Mouse (Mus musculus): Measurements from ENCODE around the gene Mgat4e.
"Not testable (repeated sequence)": the region's sequence is repeated elsewhere in the genome, so short reads cannot be mapped to it uniquely, and the experiment has no call there.

The Mgat4e gene

DNA sequence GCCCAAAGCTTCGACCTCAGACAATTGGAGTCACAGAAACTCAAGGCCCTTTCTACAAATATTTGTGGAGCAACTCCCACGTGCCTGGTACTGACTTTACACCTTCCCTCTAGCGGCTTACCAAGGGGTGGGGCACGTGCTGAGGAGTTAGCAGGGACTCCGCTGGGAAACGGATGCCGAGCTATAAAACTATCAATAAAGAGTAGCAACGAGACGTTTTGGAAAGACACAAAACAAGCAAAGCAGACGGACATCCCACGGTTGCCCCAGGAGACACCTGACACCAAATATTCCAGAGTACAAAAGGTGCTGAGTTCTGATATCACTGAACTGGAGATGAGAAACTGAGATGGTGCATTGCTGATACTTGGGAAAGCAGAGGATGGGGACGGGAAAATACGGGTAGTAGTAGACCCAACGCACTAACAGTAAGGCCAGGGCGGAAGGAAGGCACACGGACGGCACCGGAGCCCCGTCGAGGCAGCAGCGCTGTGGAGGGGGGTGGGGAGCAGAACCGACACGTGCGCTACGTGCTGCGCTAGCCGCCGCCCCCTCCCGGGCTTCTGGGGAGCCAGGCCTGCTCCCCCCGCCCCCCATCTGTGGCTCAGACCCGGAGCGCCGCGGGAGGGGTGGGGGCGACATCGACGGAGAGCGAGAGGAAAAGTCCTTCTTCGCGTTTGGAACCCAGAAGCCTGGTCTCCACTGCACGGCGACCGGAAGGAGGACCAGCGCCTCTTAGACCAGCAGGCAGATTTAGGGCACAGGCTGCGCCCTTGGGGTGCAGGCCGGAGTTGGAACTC lies 6.6 kb upstream of the Mgat4e start:
- peak in 1 of 2 experiments; percentile 34 for DNase-seq (ENCODE audit: low spot score in 2 of 2)

DNA sequence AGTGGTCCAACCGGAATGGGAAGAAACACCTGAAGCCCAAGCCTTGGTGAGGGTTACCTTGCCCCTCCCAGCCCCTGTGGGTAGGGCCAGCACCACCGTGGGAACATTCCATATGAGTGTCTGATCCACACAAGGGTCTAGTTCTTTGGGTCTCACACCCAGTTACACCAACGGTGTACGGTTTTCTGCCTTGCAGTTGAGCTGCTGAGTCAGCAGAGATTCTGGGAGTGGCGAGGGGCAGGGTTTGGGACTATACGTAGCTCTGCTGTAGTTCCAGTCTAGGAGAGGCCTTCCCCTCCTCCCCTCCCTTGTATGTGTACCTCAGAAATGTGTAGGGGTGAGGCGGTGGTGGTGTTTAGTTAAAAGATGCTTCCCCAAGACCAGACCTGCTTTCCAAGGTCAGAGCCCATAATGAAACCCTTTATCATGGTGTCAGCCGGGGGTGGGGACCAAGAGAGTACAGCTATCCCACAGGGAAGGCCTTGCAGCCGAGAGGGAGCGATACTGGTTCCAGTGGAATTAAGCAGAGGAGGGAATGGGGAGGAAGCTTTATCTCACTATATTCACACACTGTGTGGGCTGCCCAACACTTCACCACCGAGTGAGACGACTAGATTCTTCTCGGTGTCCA lies 5.9 kb upstream of the Mgat4e start:
- peak; percentile 54 to 71 for DNase-seq (ENCODE audit: low spot score in 2 of 2)

DNA sequence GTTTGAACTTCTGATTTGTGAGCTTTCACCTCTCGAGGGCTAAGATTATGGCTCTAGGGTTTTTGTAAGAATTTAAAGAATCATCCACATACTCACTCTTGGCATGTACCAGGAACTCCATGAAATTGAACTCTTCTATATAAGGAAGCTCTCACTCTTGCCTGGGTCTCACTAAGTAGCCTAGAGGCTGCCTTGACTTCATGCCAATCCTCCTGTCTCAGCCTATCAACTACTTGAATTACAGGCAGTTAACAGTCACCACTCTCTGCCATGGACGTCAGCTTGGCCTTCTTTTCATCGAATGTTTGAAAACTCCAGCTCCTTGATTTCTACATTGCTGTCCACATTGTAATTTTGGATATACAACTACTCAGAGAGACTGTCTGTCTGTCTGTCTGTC lies 2.9 kb upstream of the Mgat4e start:
- no peak for DNase-seq (ENCODE audit: low spot score in 2 of 2)

- no peak for DNase-seq (ENCODE audit: low spot score in 2 of 2)
These were observed 2.4 kb upstream of the Mgat4e start for GRCm38 (mm10) chr1:134551869-134552268.

DNA sequence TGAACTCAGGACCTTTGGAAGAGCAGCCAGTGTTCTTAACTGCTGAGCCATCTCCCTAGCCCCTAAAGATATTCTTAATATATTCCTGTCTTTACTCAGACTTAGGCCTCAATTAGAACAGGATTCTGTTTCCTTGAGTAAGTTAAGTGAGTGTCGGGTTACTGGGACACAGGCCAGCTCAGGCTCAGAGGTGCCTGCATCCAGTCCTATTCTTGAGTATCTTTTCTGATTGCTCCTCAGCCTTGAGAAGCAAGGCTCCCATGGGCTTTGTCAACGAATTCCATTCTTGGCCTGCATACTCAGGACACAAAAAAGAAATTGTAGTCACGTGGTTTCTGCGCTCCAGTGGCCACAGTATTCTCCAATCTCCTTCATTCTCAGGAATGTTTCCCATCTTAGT lies 1.3 kb downstream of the Mgat4e start:
- DNase-seq (ENCODE audit: low spot score in 2 of 2), result no peak

DNA sequence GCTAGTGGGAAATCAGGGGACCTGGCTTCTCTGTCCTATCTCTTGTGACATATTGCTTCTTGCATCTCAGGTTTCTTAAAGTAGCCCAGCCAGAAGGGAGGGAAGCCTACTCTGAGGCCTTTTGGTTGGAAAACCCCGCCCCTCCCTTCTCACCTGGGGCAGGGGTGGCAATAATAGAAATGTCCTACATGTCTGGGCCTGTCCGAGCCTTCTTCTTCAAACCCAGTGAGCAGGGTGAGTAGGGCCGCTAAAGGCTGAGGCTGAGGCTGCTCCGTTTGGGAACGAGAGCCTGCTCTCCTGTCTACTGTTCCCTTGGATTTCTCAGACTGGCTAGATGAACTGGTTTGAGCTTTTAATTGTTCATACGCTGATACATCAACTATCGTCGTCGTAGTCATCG lies 8.9 kb downstream of the Mgat4e start:
- DNase-seq (ENCODE audit: low spot score in 2 of 2), result peak in 1 of 2 experiments; percentile 45

- no peak for DNase-seq (ENCODE audit: low spot score in 2 of 2)
These were observed 14.0 kb downstream of the Mgat4e start for GRCm38 (mm10) chr1:134535513-134535912.

DNA sequence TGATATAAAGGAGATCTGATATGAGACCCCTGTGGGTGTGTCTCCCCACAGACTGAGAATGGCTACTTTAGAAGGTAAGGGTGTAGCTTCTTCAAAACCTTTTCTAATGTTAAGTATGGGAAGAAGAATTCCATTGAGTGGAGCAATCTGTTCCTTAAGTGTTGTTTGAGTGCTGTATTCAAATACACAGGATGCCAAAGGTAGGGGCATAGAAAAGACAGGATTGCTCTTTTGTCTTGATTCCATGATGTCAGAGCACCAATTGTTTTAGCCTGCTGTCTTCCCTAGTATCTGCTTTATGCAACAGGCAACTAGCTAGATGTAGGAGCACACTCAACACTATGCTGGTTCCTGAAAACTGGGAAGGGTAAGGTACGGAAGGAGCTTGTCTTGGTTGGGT lies 14.4 kb downstream of the Mgat4e start:
- DNase-seq (ENCODE audit: low spot score in 2 of 2), result no peak

GRCm38 (mm10) chr1:134533710-134534109 lies 15.8 kb downstream of the Mgat4e start:
- not testable (repeated sequence) for DNase-seq (ENCODE audit: low spot score in 2 of 2)

DNA sequence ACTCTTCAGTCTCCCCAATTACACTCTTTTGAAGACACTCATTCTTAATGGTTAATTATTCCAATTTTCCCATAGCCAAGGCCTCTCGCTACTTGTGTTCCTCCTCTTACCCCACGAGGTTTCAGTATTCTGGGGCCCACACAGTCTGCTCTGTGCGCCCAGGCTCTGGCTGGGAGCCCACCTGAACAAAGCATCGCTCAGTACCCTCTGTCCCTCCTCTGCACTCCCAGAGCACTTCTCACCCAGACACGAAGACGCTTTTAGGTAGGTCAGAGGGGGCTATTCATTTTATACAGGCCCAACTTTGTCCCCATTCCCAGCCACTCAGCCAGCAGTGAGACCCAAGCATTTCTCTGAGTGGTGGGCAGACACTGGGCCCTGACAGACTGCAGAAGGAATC lies 18.9 kb downstream of the Mgat4e start:
- DNase-seq (ENCODE audit: low spot score in 2 of 2), result no peak

DNA sequence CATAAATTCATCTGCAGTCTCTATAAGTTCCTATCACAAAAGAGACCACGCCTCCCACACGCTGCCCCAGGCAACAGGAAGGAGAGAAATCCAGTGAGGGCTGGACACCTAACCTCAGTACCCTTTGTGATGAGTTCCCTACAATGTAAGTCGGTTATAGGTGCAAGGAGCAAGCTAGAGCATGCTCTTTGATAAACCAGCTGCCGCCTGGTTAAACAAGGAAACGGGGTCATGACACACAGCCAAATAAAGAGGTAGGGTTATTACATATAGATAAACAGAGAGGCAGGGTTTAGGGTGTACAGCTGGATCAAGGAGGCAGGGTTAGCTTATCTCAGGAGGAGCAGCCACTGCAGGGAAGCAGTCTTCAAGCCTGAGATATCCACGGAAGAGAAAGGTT lies 22.7 kb downstream of the Mgat4e start:
- DNase-seq (ENCODE audit: low spot score in 2 of 2), result peak; percentile 37 to 72

- DNase-seq (ENCODE audit: low spot score in 2 of 2), result no peak
These were observed 24.5 kb downstream of the Mgat4e start for GRCm38 (mm10) chr1:134525015-134525414.

- no peak for DNase-seq (ENCODE audit: low spot score in 2 of 2)
These were observed 25.1 kb downstream of the Mgat4e start for GRCm38 (mm10) chr1:134524424-134524823.

DNA sequence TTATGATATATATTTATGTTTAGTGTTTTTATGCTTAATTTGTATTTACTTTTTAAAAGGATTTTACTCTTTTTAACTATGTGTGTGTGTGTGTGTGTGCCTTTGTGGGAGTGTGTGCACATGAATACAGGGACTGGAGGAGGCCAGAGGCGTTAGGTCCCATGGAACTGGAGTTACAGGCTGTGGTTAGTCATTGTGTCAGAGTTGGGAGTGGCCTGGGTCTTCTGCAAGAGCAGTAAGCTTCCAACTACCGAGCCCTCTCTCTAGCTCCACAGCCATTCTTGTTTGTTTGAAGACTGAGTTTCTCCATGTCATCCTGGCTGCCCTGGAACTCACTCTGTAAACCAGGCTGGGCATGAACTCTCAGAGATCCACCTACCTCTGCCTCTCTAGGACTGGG lies 27.2 kb downstream of the Mgat4e start:
- peak in 1 of 2 experiments; percentile 21 for DNase-seq (ENCODE audit: low spot score in 2 of 2)

GRCm38 (mm10) chr1:134521163-134521562 lies 28.3 kb downstream of the Mgat4e start:
- no peak for DNase-seq (ENCODE audit: low spot score in 2 of 2)

DNA sequence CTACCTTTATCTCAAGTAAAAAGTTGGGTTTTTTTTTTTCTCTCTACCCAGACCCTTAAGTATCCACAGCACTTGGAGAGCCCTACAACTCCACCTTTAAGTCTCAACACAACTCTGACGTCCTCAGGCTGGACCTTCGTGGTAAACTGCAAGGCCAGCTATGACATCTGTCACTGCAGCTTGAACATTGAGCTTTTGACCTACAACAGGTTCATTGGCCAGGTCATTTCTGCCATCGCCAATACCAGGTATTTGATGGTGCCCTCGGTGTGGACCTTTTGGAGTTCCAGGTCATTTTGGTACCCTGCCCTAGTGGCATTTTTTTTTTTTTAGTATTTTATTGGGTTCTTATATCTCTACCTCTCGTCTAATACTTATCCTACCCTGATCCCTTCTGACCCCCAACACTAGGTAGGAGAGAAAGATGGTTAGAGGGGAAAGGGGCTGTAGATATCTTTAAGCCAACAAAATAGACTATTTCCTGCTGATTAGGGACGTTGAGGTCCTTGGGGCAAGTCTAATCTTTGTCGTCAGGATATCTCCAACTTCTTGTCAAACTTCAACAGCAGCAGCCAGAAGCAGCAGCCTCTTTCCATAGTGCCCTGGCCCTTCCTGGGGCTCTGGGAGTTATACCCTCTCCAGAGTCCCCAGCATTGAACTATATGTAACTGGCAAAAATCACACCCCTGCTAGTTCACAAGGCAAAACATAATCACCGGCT lies 29.3 kb downstream of the Mgat4e start:
- no peak for DNase-seq (ENCODE audit: low spot score in 2 of 2)

DNA sequence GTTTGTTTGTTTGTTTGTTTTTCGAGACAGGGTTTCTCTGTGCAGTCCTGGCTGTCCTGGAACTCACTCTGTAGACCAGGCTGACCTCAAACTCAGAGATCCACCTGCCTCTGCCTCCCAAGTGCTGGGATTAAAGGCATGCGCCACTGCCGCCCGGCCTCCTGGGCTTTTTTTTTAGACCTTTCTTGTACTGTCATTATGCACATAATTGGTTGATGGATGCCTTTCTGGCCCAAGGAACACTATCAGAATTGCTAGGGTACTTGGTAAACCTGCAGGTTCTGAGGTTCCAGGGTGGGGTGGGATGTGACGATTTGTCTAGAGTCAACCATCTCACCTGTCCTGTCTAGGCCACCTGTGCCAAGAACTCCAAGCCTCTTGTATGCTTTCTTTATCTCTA lies 30.3 kb downstream of the Mgat4e start:
- DNase-seq (ENCODE audit: low spot score in 2 of 2), result not testable (repeated sequence)

GRCm38 (mm10) chr1:134518677-134519076 lies 30.8 kb downstream of the Mgat4e start:
- DNase-seq (ENCODE audit: low spot score in 2 of 2), result peak; percentile 70 to 88

GRCm38 (mm10) chr1:134517841-134518240 lies 31.6 kb downstream of the Mgat4e start:
- not testable (repeated sequence) for DNase-seq (ENCODE audit: low spot score in 2 of 2)

DNA sequence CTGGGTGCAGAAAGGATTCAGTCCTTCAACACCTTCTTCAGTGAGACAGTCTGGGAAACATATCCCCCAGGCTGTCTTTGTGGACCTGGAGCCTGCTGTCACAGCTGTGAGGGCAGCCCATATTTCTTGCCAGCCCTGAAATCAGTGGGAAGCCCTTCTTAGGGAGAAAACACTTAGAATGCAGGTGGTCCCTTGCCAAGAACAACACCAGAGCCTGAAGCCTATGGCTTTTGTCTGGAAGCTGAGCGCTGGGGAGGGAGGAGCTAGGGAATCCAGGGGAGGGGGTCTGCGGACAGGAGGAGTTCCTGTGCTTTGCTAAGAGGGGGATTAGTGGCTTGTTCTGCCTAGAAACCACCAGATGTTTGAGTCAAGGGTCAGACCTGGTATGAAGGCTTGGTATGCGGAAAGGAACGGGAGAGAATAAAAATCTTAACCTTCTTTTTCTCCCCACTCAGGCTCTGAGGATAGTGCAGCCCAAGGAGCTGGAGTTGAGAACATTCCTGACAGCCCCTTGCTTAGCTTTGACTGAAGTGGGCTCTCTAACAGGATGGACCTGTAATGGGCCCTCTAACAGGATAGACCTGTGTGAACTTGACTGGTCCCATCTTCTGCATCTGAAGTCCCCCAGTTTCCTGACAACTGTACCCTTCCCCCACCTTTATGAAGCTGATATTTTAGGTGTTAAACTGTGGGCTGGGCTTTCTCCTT lies 32.8 kb downstream of the Mgat4e start:
- DNase-seq (ENCODE audit: low spot score in 2 of 2), result no peak

DNA sequence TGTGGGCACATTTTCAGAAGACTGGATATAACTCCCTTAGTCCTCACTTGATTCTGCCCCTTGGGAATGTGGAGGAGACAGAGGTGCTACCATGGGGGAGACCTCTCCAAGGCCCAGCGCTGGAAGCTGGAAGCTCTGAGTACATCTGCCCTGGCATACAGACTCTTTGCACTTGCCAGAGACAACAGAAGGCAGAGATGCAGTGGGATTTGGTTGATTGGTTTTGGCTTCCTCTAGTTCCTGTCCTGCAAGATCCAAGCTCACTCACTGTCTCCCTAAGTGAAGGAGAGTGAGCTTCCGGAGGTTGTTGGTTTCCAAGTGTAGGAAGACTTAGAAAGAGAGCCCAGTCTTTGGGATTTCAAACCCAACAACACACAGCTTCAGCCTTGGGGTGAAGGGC lies 33.6 kb downstream of the Mgat4e start:
- no peak for DNase-seq (ENCODE audit: low spot score in 2 of 2)

All from urinary bladder, adult 18-20 months (tissue).